Mouse (Mus musculus): ENCODE data around the gene Cela2a. TPM values are rescaled to one million over a fixed set of nuclear protein-coding genes. Genes with fewer than 3 reads are reported as not detected.

The Cela2a gene
- polyA plus RNA-seq, 1 experiment from 2014 or later: 0.40 TPM

DNA sequence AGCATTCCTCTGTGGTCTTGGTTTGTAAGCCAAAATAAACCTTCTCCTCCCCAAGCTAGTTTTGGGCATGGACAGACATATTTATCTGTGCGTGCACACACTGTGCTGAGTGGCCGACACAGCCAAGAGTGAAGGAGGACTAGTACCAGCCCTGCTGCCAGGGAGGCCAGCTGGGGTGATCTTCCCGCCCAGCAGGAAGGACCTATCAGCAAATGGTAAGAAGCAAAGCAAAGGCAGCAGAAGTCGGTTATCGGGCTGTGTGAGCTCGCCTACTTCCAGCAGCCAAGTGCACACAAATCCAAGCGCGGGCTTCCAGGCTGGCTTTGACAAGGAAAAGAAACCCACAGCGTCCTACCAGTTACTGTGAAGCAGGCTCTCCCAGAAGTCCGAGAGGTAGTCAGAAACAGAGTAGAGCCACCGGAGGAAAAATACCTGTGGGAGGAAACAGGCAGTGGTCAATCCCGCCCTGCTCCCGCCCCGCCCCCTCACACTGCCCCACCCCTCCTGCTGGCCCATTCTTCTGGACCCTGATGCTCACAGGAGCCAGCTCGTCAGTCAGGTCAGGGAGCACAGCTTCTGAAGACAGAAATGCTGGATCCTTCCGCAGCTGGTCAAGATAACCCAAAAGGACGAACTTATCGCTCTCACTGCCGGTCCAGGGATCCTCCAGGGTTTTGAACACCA lies 58.5 kb downstream of the Cela2a start:
- peaks cover 58% of the 10 kb centered on the region for H3K36me3 ChIP-seq (ENCODE audit: control insufficient read depth, insufficient read depth, low read length)
- H3K4me2 ChIP-seq (ENCODE audit: low read length): no peak overlapping the region
- no peaks in the 10 kb centered on the region; the same call in 1 of the 2 replicates for H3K4me1 ChIP-seq (ENCODE audit: control insufficient read depth, insufficient read depth, low read length)
- H3K9ac ChIP-seq (ENCODE audit: low read depth, low read length): no peak overlapping the region
- no peaks in the 10 kb centered on the region for H3K27me3 ChIP-seq (ENCODE audit: control insufficient read depth, insufficient read depth, low read depth, low read length)
- no peak overlapping the region for H3K4me3 ChIP-seq (ENCODE audit: low read depth, low read length)
- no peaks in the 10 kb centered on the region for H3K9me3 ChIP-seq (replicated peaks; ENCODE audit: control insufficient read depth, low read length, poor library complexity, severe bottlenecking)
- WGBS: 84% methylated on average over 19 of the region's 19 CpGs
- ATAC-seq: no peak
- peak overlapping the region; percentile 33 for H3K27ac ChIP-seq (ENCODE audit: low read length)

GRCm38 (mm10) chr4:141766668-141767352 lies 59.1 kb downstream of the Cela2a start:
- Histone ChIP-seq H3K4me2 (ENCODE audit: low read length) (no peak overlapping the region; the same call in 1 of the 2 replicates), H3K27ac (ENCODE audit: low read length) (peak overlapping the region; percentile 33), H3K36me3 (ENCODE audit: control insufficient read depth, insufficient read depth, low read length) (peaks cover 63% of the 10 kb centered on the region), H3K9me3 (replicated peaks; ENCODE audit: control insufficient read depth, low read length, poor library complexity, severe bottlenecking) (no peaks in the 10 kb centered on the region), H3K9ac (ENCODE audit: low read depth, low read length) (0 out of 2 replicates have a peak overlapping the region, but pooled peaks have one; percentile 12), H3K4me3 (ENCODE audit: low read depth, low read length) (no peak overlapping the region), H3K27me3 (ENCODE audit: control insufficient read depth, insufficient read depth, low read depth, low read length) (no peaks in the 10 kb centered on the region), H3K4me1 (ENCODE audit: control insufficient read depth, insufficient read depth, low read length) (no peaks in the 10 kb centered on the region; the same call in 1 of the 2 replicates)
- WGBS: 57% methylated on average over 19 of the region's 19 CpGs
- peak; percentile 51; the same call in 1 of the 2 replicates for ATAC-seq

GRCm38 (mm10) chr4:141766316-141766667 lies 59.7 kb downstream of the Cela2a start:
- peak overlapping the region; percentile 33 for H3K27ac ChIP-seq (ENCODE audit: low read length)
- H3K9me3 ChIP-seq (replicated peaks; ENCODE audit: control insufficient read depth, low read length, poor library complexity, severe bottlenecking): no peaks in the 10 kb centered on the region
- WGBS: 76% methylated on average over 8 of the region's 8 CpGs
- H3K27me3 ChIP-seq (ENCODE audit: control insufficient read depth, insufficient read depth, low read depth, low read length): no peaks in the 10 kb centered on the region
- H3K4me3 ChIP-seq (ENCODE audit: low read depth, low read length): no peak overlapping the region
- ATAC-seq: 0 out of 2 replicates have a peak, but pooled peaks have one; percentile 42
- peaks cover 58% of the 10 kb centered on the region for H3K36me3 ChIP-seq (ENCODE audit: control insufficient read depth, insufficient read depth, low read length)
- no peaks in the 10 kb centered on the region; the same call in 1 of the 2 replicates for H3K4me1 ChIP-seq (ENCODE audit: control insufficient read depth, insufficient read depth, low read length)
- 0 out of 2 replicates have a peak overlapping the region, but pooled peaks have one; percentile 12 for H3K9ac ChIP-seq (ENCODE audit: low read depth, low read length)
- H3K4me2 ChIP-seq (ENCODE audit: low read length): no peak overlapping the region; the same call in 1 of the 2 replicates

DNA sequence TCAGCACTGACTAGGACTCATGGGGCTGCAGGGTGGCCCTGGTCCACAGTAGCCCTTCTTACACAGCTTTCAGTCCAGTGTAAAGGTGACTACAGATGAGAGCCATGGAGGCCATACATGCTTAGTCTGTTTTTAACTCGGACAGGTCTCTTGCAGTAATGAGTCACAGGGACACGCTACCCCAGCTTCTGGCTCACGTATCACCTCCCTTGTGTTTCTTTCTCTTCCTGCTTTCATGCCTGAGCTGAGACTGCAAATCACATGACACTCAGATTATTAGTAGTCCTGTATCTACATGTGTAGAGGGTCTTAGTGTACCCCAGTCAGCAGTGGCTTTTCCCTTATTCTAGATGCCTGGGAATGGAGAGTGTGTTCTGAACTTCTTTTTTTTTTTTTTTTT lies 61.0 kb downstream of the Cela2a start:
- WGBS: 99% methylated on average over 3 of the region's 3 CpGs
- Histone ChIP-seq H3K27ac (ENCODE audit: low read length) (no peak overlapping the region), H3K4me2 (ENCODE audit: low read length) (no peak overlapping the region), H3K4me1 (ENCODE audit: control insufficient read depth, insufficient read depth, low read length) (no peaks in the 10 kb centered on the region; the same call in 1 of the 2 replicates), H3K4me3 (ENCODE audit: low read depth, low read length) (no peak overlapping the region), H3K36me3 (ENCODE audit: control insufficient read depth, insufficient read depth, low read length) (peaks cover 47% of the 10 kb centered on the region), H3K9me3 (replicated peaks; ENCODE audit: control insufficient read depth, low read length, poor library complexity, severe bottlenecking) (no peaks in the 10 kb centered on the region), H3K27me3 (ENCODE audit: control insufficient read depth, insufficient read depth, low read depth, low read length) (no peaks in the 10 kb centered on the region), H3K9ac (ENCODE audit: low read depth, low read length) (no peak overlapping the region)
- ATAC-seq: no peak

Other genes with a start within 250 kb of the Cela2a start
- gene Fblim1, start 220.1 kb downstream of the Cela2a start, polyA plus RNA-seq (2015; fragmentation: Nextera tagmentation; extraction: Ambion mirVana): 35.6 and 37.8 TPM in 2 replicates
- gene Tmem82, start 207.5 kb downstream of the Cela2a start, polyA plus RNA-seq (2015; fragmentation: Nextera tagmentation; extraction: Ambion mirVana): 0.14 and 0.43 TPM in 2 replicates
- 0.27 and 0.45 TPM in 2 replicates for gene Slc25a34, start 202.3 kb downstream of the Cela2a start, polyA plus RNA-seq (2015; fragmentation: Nextera tagmentation; extraction: Ambion mirVana)
- 7.9 and 8.4 TPM in 2 replicates for gene Plekhm2, start 161.3 kb downstream of the Cela2a start, polyA plus RNA-seq (2015; fragmentation: Nextera tagmentation; extraction: Ambion mirVana)
- 1.7 TPM in 1 of 2 replicates, not detected in the other for gene Rsc1a1, start 140.6 kb downstream of the Cela2a start, polyA plus RNA-seq (2015; fragmentation: Nextera tagmentation; extraction: Ambion mirVana)
- gene Ddi2, start 102.7 kb downstream of the Cela2a start, polyA plus RNA-seq (2015; fragmentation: Nextera tagmentation; extraction: Ambion mirVana): 10.0 and 12.6 TPM in 2 replicates
- gene Agmat, start 79.5 kb downstream of the Cela2a start, polyA plus RNA-seq (2015; fragmentation: Nextera tagmentation; extraction: Ambion mirVana): not detected in 2 replicates
- 6.6 and 7.3 TPM in 2 replicates for gene Dnajc16, start 35.2 kb downstream of the Cela2a start, polyA plus RNA-seq (2015; fragmentation: Nextera tagmentation; extraction: Ambion mirVana)
- 20.7 and 21.7 TPM in 2 replicates for gene Casp9, start 32.5 kb downstream of the Cela2a start, polyA plus RNA-seq (2015; fragmentation: Nextera tagmentation; extraction: Ambion mirVana)
- gene Ctrc, start 20.2 kb upstream of the Cela2a start, polyA plus RNA-seq (2015; fragmentation: Nextera tagmentation; extraction: Ambion mirVana): not detected in 2 replicates
- gene Efhd2, start 48.8 kb upstream of the Cela2a start, polyA plus RNA-seq (2015; fragmentation: Nextera tagmentation; extraction: Ambion mirVana): 56.6 and 67.4 TPM in 2 replicates
- 4.6 and 5.3 TPM in 2 replicates for gene Fhad1, start 188.9 kb upstream of the Cela2a start, polyA plus RNA-seq (2015; fragmentation: Nextera tagmentation; extraction: Ambion mirVana)

All from midbrain, embryonic 16.5 days (tissue).